Mouse (Mus musculus): ENCODE measurements around the gene Bcan.

- no peak; the same call in 1 of the 2 replicates for TF ChIP-seq CTCF (IDR thresholded peaks at IDR 0.05; ENCODE audit: extremely low read depth, insufficient read depth, insufficient read length, insufficient replicate concordance)
- TF ChIP-seq POLR2A (IDR thresholded peaks at IDR 0.05; ENCODE audit: low read depth, low read length), result no peak
These were observed 12.0 kb downstream of the Bcan start for GRCm38 (mm10) chr3:87988068-87988467.

Data from spleen, adult 2 months (tissue).